Mouse (Mus musculus) intestine, embryonic 16.5 days (tissue): ENCODE data around the gene Prrc2b. TPM values are rescaled to one million over a fixed set of nuclear protein-coding genes. Genes with fewer than 3 reads are reported as not detected.

Source experiments
- ATAC-seq: fragments of 200-750 bp; cut with Nextera tagmentation; 2 replicates; pipeline ENCODE4 v1.8.0; 2017; ENCODE audit warnings: moderate TSS enrichment, moderate library complexity
- H3K27ac ChIP-seq: fragments of 300-500 bp; sonication (generic); 2 replicates; pipeline ENCODE4 v1.5.1; 2014; ENCODE audit warnings: mild to moderate bottlenecking, low read length
- H3K27me3 ChIP-seq: fragments of 300-500 bp; sonication (generic); replicated peaks from 2 replicates; pipeline ENCODE4 v1.6.1; 2014; ENCODE audit warnings: low read length, control low read depth, mixed read lengths; ENCODE audit not compliant: control insufficient read depth, insufficient read depth
- H3K36me3 ChIP-seq: fragments of 300-500 bp; sonication (generic); 2 replicates; pipeline ENCODE4 v1.6.1; 2014; ENCODE audit warnings: low read length, control low read depth; ENCODE audit not compliant: control insufficient read depth, insufficient read depth
- H3K4me1 ChIP-seq: fragments of 300-500 bp; sonication (generic); 2 replicates; pipeline ENCODE4 v1.6.1; 2014; ENCODE audit warnings: low read length, control low read depth, mixed read lengths; ENCODE audit not compliant: control insufficient read depth, insufficient read depth
- H3K4me2 ChIP-seq: fragments of 300-500 bp; sonication (generic); 2 replicates; pipeline ENCODE4 v1.6.1; 2014; ENCODE audit warnings: low read depth, low read length, control low read depth
- H3K4me3 ChIP-seq: fragments of 300-500 bp; sonication (generic); 2 replicates; pipeline ENCODE4 v1.5.1; 2014; ENCODE audit warnings: mild to moderate bottlenecking, low read length
- H3K9ac ChIP-seq: fragments of 300-500 bp; sonication (generic); 2 replicates; pipeline ENCODE4 v1.6.1; 2014; ENCODE audit warnings: low read depth, low read length
- H3K9me3 ChIP-seq: fragments of 300-500 bp; sonication (generic); 2 replicates; pipeline ENCODE4 v1.6.1; 2016; ENCODE audit warnings: low read length, control low read depth; ENCODE audit not compliant: control insufficient read depth
- WGBS: fragments of 180-500 bp; shearing (Covaris S2); extraction: QIAGEN DNeasy Blood & Tissue Kit; methylation state at CpG from one replicate; pipeline ENCODE4 v1.1.7; 2014; 5-methylcytosine and 5-hydroxymethylcytosine counted together
- polyA plus RNA-seq: library from polyadenylated mRNA; unstranded; fragments of >200 nt; fragmentation: Nextera tagmentation; extraction: Ambion mirVana; gene quantifications from 2 replicates; pipeline ENCODE4 v1.2.1, GENCODE M21; 2015

Gene Prrc2b
- polyA plus RNA-seq, 1 experiment from 2014 or later: 16.2 TPM

DNA sequence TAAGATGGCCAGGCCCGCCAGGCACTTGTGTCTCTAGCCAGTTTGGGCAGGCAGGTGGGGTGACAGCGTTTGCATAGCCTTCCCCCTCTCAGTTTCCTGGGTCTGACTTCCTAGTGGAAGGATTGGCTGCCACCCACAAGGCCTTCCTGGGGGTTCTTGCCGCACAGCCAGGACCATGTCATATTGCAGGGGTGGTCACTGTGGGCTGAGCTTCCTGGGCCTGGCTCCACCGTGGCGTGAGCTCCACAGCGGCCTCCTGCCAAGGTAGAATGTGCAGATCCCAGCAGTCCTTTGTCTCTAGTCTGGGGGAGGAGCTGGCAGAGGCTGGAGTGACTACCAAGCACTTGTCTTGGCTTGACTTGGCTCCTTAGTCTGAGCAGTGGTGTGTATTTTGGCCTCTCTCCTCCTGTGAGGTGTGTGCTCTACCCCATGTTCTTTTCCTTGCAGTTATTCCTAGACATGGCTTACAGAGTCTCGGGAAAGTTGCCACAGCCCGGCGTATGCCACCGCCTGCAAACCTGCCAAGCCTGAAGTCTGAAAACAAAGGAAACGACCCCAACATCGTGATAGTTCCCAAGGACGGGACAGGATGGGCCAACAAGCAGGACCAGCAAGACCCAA lies 31.9 kb downstream of the Prrc2b start:
- no peaks in the 10 kb centered on the region for H3K9me3 ChIP-seq
- peaks cover 11% of the 10 kb centered on the region; the same call in 1 of the 2 replicates for H3K36me3 ChIP-seq
- no peak for ATAC-seq
- H3K4me2 ChIP-seq: no peak overlapping the region
- no peak overlapping the region for H3K27ac ChIP-seq
- 68% methylated on average over 13 of the region's 13 CpGs for WGBS
- H3K4me3 ChIP-seq: no peak overlapping the region
- no peak overlapping the region for H3K9ac ChIP-seq
- H3K27me3 ChIP-seq: no peaks in the 10 kb centered on the region
- peaks cover 23% of the 10 kb centered on the region for H3K4me1 ChIP-seq

DNA sequence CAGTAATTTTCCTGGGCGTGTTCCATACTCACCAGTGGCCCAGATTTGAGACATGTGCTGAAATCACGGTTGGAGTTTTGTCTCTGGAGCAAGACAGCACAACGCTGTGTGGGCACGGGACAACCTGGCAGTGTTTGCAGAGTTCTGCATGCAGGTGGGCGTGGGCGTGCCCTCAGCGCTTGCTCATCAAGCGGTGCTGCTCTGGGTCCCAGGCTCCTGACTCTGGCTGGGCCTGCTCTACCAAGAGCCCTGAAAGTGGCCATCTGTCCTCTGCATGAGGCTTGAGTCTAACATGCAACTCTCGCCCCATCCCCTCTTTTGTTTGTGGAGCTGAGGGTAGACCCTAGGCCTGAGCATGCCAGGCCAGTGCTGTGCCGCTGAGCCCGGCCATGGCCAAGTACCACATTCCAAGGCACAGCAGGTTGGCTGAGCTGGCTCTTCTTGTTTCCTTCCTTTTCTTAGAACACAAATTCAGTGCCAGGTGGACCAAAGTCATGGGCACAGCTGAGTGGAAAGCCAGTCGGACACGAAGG lies 36.2 kb downstream of the Prrc2b start:
- no peak overlapping the region for H3K4me2 ChIP-seq
- no peaks in the 10 kb centered on the region for H3K27me3 ChIP-seq
- 92% methylated on average over 13 of the region's 13 CpGs for WGBS
- no peaks in the 10 kb centered on the region for H3K9me3 ChIP-seq
- H3K9ac ChIP-seq: no peak overlapping the region
- H3K4me1 ChIP-seq: peaks cover 4% of the 10 kb centered on the region
- ATAC-seq: no peak
- peaks cover 19% of the 10 kb centered on the region; the same call in 1 of the 2 replicates for H3K36me3 ChIP-seq
- no peak overlapping the region for H3K27ac ChIP-seq
- H3K4me3 ChIP-seq: no peak overlapping the region

DNA sequence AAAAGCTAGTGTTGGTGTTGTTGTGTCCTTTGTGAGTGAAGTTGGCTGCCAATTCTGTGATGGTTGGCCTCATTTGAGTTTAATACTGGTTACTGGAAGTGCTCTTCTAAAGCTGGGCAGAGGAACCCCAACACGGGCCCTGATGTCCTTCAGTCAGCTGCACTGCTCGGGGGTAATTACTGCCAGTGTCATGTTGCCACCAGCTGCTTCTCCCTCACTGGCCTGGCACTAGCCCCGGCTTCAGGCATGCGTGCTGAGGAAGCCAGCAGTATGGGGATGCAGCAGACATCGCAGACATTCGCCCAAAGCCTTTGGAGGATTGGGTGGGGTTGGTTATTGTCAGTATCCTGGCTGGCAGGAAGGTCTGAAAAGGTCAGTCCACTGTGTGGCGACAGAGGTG lies 36.8 kb downstream of the Prrc2b start:
- H3K36me3 ChIP-seq: peaks cover 24% of the 10 kb centered on the region; the same call in 1 of the 2 replicates
- no peak overlapping the region for H3K4me3 ChIP-seq
- no peak overlapping the region for H3K27ac ChIP-seq
- no peaks in the 10 kb centered on the region for H3K27me3 ChIP-seq
- no peaks in the 10 kb centered on the region for H3K9me3 ChIP-seq
- no peak overlapping the region for H3K9ac ChIP-seq
- no peak overlapping the region for H3K4me2 ChIP-seq
- WGBS: 92% methylated on average over 7 of the region's 7 CpGs
- ATAC-seq: no peak
- peaks cover 4% of the 10 kb centered on the region for H3K4me1 ChIP-seq

DNA sequence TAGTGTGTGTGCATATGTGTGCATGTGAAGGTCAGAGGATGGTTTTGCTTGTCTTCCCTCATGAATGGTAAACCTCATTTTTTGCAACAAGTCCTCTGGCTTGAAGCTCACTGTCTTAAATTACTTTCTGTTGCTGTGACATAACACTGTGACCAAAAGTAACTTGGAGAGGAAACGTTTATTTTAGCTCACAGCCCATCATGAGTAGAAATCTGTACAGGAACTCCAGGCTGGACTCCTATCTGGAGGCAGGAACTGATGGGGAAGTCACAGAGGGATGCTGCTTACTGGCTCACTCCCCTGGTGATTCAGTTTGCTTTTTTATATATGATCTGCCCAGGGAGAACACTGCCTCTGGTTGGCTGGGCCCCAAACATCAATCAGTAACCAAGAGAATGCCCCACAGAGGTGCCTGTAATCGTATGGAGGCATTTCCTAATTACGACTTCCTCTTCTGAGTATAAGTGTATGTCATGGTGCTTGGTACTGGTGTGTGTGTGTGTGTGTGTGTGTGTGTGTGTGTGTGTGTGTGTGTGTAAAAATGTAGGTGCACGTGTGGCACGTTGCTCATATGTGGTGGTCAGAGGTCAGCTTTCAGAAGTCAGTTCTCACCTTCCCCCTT lies 38.3 kb downstream of the Prrc2b start:
- WGBS: 79% methylated on average over 5 of the region's 5 CpGs
- H3K4me1 ChIP-seq: no peaks in the 10 kb centered on the region
- no peak overlapping the region for H3K4me2 ChIP-seq
- ATAC-seq: 0 out of 2 replicates have a peak, but pooled peaks have one; percentile 33
- no peaks in the 10 kb centered on the region for H3K9me3 ChIP-seq
- peaks cover 29% of the 10 kb centered on the region for H3K36me3 ChIP-seq
- no peak overlapping the region for H3K4me3 ChIP-seq
- H3K9ac ChIP-seq: no peak overlapping the region
- no peak overlapping the region for H3K27ac ChIP-seq
- no peaks in the 10 kb centered on the region for H3K27me3 ChIP-seq

DNA sequence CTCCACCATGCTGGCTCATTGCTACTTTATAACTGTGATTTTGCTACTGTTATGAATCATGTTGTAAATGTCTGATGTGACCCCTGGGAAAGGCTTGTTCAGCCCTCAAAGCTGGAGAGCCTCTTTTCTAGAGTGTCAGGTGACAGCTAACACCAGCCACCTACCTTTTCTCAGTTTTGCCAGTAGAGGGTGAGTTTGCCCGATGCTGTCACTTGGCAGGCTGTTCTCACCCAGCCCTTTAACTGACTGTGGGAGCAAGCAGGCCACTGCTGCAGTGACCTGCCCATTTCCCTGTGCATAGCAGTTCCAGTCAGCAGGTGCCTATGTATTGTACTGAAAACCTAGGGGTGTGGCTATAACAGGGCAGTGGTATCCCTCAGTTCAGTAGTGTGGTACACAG lies 39.7 kb downstream of the Prrc2b start:
- H3K36me3 ChIP-seq: peaks cover 34% of the 10 kb centered on the region
- no peak overlapping the region for H3K4me3 ChIP-seq

DNA sequence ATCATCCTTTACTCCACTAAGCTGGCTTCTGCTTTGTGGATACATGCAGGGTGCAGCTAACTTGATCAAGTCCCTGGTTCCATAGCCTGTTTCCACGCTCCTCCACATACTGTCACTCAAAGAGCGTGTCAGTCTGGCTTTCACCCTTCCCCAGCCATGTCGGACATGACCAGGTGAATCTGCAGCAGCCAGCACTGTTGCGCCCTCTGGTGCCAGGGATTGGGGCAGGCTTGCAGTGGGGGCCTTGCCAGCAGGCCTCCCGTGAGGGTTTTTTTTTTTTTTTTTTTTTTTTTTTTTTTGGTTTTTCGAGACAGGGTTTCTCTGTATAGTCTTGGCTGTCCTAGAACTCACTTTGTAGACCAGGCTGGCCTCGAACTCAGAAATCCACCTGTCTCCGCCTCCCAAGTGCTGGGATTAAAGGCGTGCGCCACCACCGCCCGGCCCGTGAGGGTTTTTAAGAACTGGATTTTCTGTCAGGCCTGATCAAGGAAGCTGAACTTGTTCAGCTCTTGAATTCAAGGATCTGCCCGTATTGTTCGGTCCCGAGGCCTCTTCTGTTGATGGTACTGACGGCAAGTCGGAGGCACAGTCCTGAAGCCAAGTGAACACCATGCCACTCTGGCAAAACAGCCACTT lies 41.1 kb downstream of the Prrc2b start:
- Histone ChIP-seq H3K27me3 (no peaks in the 10 kb centered on the region), H3K27ac (no peak overlapping the region), H3K36me3 (peaks cover 45% of the 10 kb centered on the region), H3K9ac (no peak overlapping the region), H3K9me3 (no peaks in the 10 kb centered on the region), H3K4me2 (no peak overlapping the region), H3K4me3 (no peak overlapping the region), H3K4me1 (no peaks in the 10 kb centered on the region)
- WGBS: 83% methylated on average over 16 of the region's 18 CpGs
- ATAC-seq: peak; percentile 48; the same call in 1 of the 2 replicates

More for the DNA sequence above, 39.7 kb downstream of the Prrc2b start:
- H3K4me1 ChIP-seq: no peaks in the 10 kb centered on the region
- H3K9ac ChIP-seq: no peak overlapping the region
- ATAC-seq: no peak
- H3K27ac ChIP-seq: no peak overlapping the region
- no peak overlapping the region for H3K4me2 ChIP-seq
- 70% methylated on average over 1 of the region's 1 CpGs for WGBS
- H3K9me3 ChIP-seq: no peaks in the 10 kb centered on the region
- H3K27me3 ChIP-seq: no peaks in the 10 kb centered on the region

DNA sequence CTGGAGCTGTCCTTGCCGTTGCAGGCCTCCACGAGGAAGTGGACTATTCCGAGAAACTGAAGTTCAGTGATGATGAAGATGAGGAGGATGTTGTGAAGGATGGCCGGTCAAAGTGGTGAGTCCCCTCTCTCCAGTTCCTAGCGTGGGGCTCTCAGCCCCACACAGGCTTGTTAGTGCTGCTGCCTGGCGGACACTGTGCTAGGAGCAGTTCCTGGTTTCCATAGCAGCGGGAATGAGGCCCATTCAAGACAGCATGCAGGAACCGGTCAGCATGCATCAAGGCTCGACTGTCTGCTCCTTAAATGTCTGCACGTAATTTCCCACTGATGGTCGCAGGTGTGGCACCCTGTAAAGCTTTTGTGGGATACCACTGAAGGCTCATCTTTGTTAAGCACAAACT lies 48.1 kb downstream of the Prrc2b start:
- Histone ChIP-seq H3K27me3 (no peaks in the 10 kb centered on the region), H3K9me3 (no peaks in the 10 kb centered on the region), H3K4me1 (no peaks in the 10 kb centered on the region), H3K36me3 (peaks cover 64% of the 10 kb centered on the region), H3K4me3 (no peak overlapping the region), H3K4me2 (no peak overlapping the region), H3K9ac (no peak overlapping the region), H3K27ac (no peak overlapping the region)
- WGBS: 82% methylated on average over 11 of the region's 11 CpGs
- ATAC-seq: no peak

DNA sequence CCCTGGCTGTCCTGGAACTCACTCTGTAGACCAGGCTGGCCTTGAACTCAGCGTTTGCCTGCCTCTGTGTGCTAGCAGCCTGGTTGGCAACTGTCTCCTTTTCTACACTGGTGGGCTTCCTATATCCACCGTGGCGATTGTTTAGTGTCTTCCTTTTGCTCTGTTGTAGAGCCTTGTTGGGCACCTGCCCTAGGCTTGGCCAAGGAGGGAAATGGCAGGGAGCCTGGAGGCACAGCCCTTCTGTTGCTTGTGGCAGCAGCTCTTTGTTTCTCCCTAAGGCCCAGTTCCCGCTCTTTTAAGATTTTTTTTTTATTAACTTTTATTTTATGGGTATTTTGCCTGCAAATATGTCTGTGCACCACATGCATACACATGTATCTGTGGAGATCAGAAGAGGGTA lies 49.2 kb downstream of the Prrc2b start:
- no peaks in the 10 kb centered on the region for H3K9me3 ChIP-seq
- no peak overlapping the region for H3K4me2 ChIP-seq
- 90% methylated on average over 4 of the region's 4 CpGs for WGBS
- no peaks in the 10 kb centered on the region for H3K4me1 ChIP-seq
- no peak overlapping the region for H3K27ac ChIP-seq
- no peak for ATAC-seq
- H3K27me3 ChIP-seq: no peaks in the 10 kb centered on the region
- H3K9ac ChIP-seq: no peak overlapping the region
- H3K4me3 ChIP-seq: no peak overlapping the region
- H3K36me3 ChIP-seq: peaks cover 61% of the 10 kb centered on the region

DNA sequence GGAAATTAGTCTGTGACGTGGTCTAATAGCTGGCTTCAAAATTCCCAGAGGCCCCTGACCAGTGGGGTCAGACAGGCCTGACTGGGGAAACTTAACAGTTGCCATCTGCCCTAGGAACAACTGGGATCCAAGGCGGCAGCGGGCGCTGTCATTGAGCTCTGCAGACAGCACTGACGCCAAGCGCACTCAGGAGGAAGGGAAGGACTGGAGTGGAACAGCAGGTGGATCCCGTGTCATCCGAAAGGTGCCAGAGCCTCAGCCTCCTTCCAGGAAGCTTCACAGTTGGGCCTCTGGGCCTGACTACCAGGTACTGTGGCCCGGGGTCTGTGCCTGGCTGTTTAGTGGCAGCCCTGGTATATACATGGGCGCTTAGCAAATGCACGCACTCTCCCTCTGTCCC lies 49.8 kb downstream of the Prrc2b start:
- H3K27ac ChIP-seq: no peak overlapping the region
- H3K27me3 ChIP-seq: no peaks in the 10 kb centered on the region
- peaks cover 58% of the 10 kb centered on the region for H3K36me3 ChIP-seq
- no peaks in the 10 kb centered on the region for H3K4me1 ChIP-seq
- H3K9ac ChIP-seq: no peak overlapping the region
- H3K4me2 ChIP-seq: no peak overlapping the region
- WGBS: 80% methylated on average over 11 of the region's 11 CpGs
- H3K9me3 ChIP-seq: no peaks in the 10 kb centered on the region
- ATAC-seq: no peak
- H3K4me3 ChIP-seq: no peak overlapping the region
